Mouse (Mus musculus): ENCODE results near the gene Abhd4. TPM values are rescaled to one million over a fixed set of nuclear protein-coding genes. Genes with fewer than 3 reads are reported as not detected.
A peak's percentile ranks its signal among the peaks of the same experiment; 100 is the strongest.

Gene Abhd4
- polyA plus RNA-seq, 1 experiment from 2014 or later = 27.6 TPM

DNA sequence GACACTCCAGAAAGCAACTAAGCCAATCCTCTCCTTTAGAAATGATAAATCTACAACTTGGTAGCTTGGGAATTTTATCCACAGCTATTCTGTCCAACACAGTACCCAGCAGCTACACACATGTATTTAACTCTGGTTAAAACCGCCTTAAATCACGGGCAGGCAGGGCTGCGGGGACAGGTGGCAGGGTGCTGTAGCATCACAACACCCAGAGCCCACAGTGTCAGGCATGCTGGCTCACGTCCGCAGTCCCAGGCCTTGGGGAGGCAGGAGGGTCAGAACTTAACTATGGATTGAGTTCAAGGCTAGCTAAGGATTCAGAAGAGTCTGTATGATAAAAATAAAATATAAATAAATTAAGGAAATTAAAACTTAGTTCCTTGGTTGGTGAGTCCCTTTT, 17.1 kb upstream of the Abhd4 start:
- Histone ChIP-seq H3K9ac (ENCODE audit: low read depth, low read length) (no peak overlapping the region), H3K27me3 (replicated peaks; ENCODE audit: control insufficient read depth, insufficient read depth, low read length) (no peaks in the 10 kb centered on the region), H3K4me1 (replicated peaks; ENCODE audit: control insufficient read depth, insufficient read depth, low read length) (peaks cover 20% of the 10 kb centered on the region), H3K36me3 (ENCODE audit: control insufficient read depth, insufficient read depth, low read length) (peaks cover 22% of the 10 kb centered on the region), H3K4me2 (no peak overlapping the region), H3K27ac (ENCODE audit: low read depth, low read length) (no peak overlapping the region), H3K4me3 (ENCODE audit: low read depth, low read length) (no peak overlapping the region), H3K9me3 (ENCODE audit: control insufficient read depth, low read length) (no peaks in the 10 kb centered on the region)
- DNase-seq (ENCODE audit: low spot score) = no peak
- ATAC-seq (replicated peaks; ENCODE audit: low FRiP score) = no peak
- WGBS = 93% methylated on average over 5 of the region's 5 CpGs

DNA sequence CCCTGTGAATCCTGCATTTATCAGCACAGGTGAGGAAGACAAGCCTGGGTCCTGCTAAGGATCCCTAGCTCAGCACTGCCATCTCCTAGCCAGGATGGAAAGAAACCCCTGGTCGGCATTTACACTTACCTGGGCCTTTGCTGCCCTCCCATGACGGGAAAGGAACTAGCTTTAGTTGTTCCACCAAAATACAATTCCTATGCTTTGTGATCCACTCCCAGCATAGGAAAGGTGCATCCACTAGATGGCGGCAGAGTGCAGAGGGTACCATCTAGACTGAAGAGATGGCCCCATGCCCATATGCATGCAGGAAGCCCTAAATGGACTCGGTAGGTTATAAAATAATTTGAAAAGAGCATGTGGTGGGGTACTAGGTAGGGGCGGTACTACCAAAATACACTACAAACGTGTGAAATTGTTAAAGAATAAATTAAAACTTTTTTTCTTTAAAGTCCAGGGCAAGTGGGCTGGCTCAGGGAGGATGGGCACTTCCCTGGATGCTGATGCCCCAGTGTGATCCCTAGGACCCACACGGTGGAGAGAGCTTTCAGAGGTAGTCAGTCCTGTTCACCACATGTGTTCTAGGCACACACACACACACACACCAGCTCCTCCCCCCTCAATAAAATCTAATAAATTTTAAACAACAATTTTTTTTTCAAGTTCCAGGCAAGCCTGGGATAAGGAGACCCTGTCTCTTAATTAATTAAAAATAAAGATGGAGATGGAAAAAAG, 14.8 kb upstream of the Abhd4 start:
- peak; percentile 67 for DNase-seq (ENCODE audit: low spot score)
- H3K4me1 ChIP-seq (replicated peaks; ENCODE audit: control insufficient read depth, insufficient read depth, low read length) = 0 out of 2 replicates have a peak, but pooled peaks cover under 1% of the 10 kb centered on the region

DNA sequence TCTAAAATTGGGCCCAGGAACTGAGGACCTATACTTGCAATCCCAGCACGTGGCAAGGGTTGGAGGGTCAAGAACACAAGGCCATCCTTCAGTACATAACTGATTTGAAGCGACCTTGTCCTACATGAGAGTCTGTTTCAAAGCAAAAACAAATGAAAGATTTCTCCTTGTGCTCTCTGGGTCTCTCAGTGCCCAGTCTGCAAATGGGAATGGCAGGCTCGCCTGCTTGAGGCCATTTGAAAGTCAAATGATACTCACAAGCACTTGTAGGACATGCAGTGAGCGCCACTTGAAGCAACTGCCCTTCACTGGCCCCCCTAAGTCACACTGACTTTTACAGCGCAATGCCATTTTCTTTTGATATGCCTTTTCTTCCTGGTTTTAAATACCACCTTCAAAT, 13.4 kb upstream of the Abhd4 start:
- Histone ChIP-seq H3K9ac (ENCODE audit: low read depth, low read length) (no peak overlapping the region), H3K4me1 (replicated peaks; ENCODE audit: control insufficient read depth, insufficient read depth, low read length) (no peaks in the 10 kb centered on the region), H3K27me3 (replicated peaks; ENCODE audit: control insufficient read depth, insufficient read depth, low read length) (no peaks in the 10 kb centered on the region), H3K36me3 (ENCODE audit: control insufficient read depth, insufficient read depth, low read length) (peaks cover 30% of the 10 kb centered on the region), H3K9me3 (ENCODE audit: control insufficient read depth, low read length) (no peaks in the 10 kb centered on the region), H3K4me2 (no peak overlapping the region), H3K27ac (ENCODE audit: low read depth, low read length) (no peak overlapping the region), H3K4me3 (ENCODE audit: low read depth, low read length) (no peak overlapping the region)
- DNase-seq (ENCODE audit: low spot score) (no peak), ATAC-seq (replicated peaks; ENCODE audit: low FRiP score) (no peak)
- 86% methylated on average over 5 of the region's 5 CpGs for WGBS

More for the DNA sequence above, 14.8 kb upstream of the Abhd4 start:
- Histone ChIP-seq H3K27me3 (replicated peaks; ENCODE audit: control insufficient read depth, insufficient read depth, low read length) (no peaks in the 10 kb centered on the region), H3K9me3 (ENCODE audit: control insufficient read depth, low read length) (no peaks in the 10 kb centered on the region), H3K36me3 (ENCODE audit: control insufficient read depth, insufficient read depth, low read length) (peaks cover 34% of the 10 kb centered on the region), H3K27ac (ENCODE audit: low read depth, low read length) (no peak overlapping the region), H3K4me2 (no peak overlapping the region), H3K9ac (ENCODE audit: low read depth, low read length) (no peak overlapping the region), H3K4me3 (ENCODE audit: low read depth, low read length) (no peak overlapping the region)
- WGBS = 32% methylated on average over 7 of the region's 7 CpGs
- ATAC-seq (replicated peaks; ENCODE audit: low FRiP score) = 0 out of 2 replicates have a peak, but pooled peaks have one; percentile 55

GRCm38 (mm10) chr14:54244183-54244582, 9.8 kb upstream of the Abhd4 start:
- no peak overlapping the region for H3K27ac ChIP-seq (ENCODE audit: low read depth, low read length)
- no peak overlapping the region for H3K9ac ChIP-seq (ENCODE audit: low read depth, low read length)

DNA sequence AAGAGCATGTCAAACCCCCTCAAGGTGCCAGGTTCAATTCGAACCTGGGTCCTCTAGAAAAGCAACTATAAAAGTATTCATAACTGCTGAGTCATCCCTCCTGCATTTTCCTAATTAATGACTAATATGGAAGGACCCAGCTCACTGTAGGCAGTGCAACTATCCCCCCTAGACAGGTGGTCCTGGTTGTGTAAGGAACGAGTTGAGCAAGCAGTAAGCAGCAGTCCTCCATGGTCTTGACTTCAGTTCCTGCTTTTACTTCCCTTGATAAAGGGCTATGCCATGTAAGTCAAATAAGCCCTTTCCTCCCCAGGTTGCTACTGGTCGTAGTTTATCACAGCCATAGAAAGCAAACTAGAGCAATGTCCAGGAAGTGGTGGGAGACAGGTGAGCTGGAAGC, 7.8 kb upstream of the Abhd4 start:
- H3K4me2 ChIP-seq = no peak overlapping the region
- peaks cover 36% of the 10 kb centered on the region for H3K36me3 ChIP-seq (ENCODE audit: control insufficient read depth, insufficient read depth, low read length)
- 88% methylated on average over 3 of the region's 3 CpGs for WGBS
- DNase-seq (ENCODE audit: low spot score) (no peak), ATAC-seq (replicated peaks; ENCODE audit: low FRiP score) (no peak)
- peaks cover 6% of the 10 kb centered on the region for H3K4me1 ChIP-seq (replicated peaks; ENCODE audit: control insufficient read depth, insufficient read depth, low read length)
- H3K27me3 ChIP-seq (replicated peaks; ENCODE audit: control insufficient read depth, insufficient read depth, low read length) = no peaks in the 10 kb centered on the region
- no peak overlapping the region for H3K9ac ChIP-seq (ENCODE audit: low read depth, low read length)
- H3K4me3 ChIP-seq (ENCODE audit: low read depth, low read length) = no peak overlapping the region
- no peaks in the 10 kb centered on the region for H3K9me3 ChIP-seq (ENCODE audit: control insufficient read depth, low read length)
- no peak overlapping the region for H3K27ac ChIP-seq (ENCODE audit: low read depth, low read length)

More at GRCm38 (mm10) chr14:54244183-54244582, 9.8 kb upstream of the Abhd4 start:
- H3K27me3 ChIP-seq (replicated peaks; ENCODE audit: control insufficient read depth, insufficient read depth, low read length) = no peaks in the 10 kb centered on the region
- 70% methylated on average over 3 of the region's 3 CpGs for WGBS
- H3K9me3 ChIP-seq (ENCODE audit: control insufficient read depth, low read length) = no peaks in the 10 kb centered on the region
- peaks cover 40% of the 10 kb centered on the region for H3K36me3 ChIP-seq (ENCODE audit: control insufficient read depth, insufficient read depth, low read length)
- no peak overlapping the region for H3K4me2 ChIP-seq
- no peak for DNase-seq (ENCODE audit: low spot score)
- H3K4me1 ChIP-seq (replicated peaks; ENCODE audit: control insufficient read depth, insufficient read depth, low read length) = peaks cover 3% of the 10 kb centered on the region; the same call in 1 of the 2 replicates
- no peak for ATAC-seq (replicated peaks; ENCODE audit: low FRiP score)
- no peak overlapping the region for H3K4me3 ChIP-seq (ENCODE audit: low read depth, low read length)

- H3K4me2 ChIP-seq = no peak overlapping the region
- no peak overlapping the region for H3K27ac ChIP-seq (ENCODE audit: low read depth, low read length)
- no peaks in the 10 kb centered on the region for H3K27me3 ChIP-seq (replicated peaks; ENCODE audit: control insufficient read depth, insufficient read depth, low read length)
- WGBS = 71% methylated on average over 9 of the region's 9 CpGs
- no peak for ATAC-seq (replicated peaks; ENCODE audit: low FRiP score)
- H3K9me3 ChIP-seq (ENCODE audit: control insufficient read depth, low read length) = no peaks in the 10 kb centered on the region
- no peak for DNase-seq (ENCODE audit: low spot score)
- no peak overlapping the region for H3K9ac ChIP-seq (ENCODE audit: low read depth, low read length)
- H3K36me3 ChIP-seq (ENCODE audit: control insufficient read depth, insufficient read depth, low read length) = peaks cover 17% of the 10 kb centered on the region
- peaks cover 17% of the 10 kb centered on the region for H3K4me1 ChIP-seq (replicated peaks; ENCODE audit: control insufficient read depth, insufficient read depth, low read length)
- H3K4me3 ChIP-seq (ENCODE audit: low read depth, low read length) = no peak overlapping the region
These were observed 4.7 kb upstream of the Abhd4 start for GRCm38 (mm10) chr14:54249326-54249725.

DNA sequence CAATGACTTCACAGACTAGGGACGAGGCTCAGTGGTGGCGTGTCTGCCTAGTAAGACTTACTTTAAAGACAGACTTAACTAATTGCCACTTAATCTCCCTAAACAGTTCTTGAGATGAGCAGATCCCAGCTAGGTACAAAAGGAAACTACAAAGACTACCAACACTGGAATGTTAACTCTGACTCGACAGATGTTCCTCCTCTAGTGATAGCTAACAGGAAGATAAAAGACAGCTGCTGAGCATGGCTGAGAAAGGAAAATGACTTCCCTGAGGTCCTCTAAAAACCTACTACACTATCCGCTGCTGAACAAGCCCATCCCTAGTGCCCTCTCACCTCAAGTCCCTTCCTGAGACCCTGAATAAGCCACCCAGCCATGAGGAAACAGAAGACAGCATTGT, 3.9 kb upstream of the Abhd4 start:
- 66% methylated on average over 4 of the region's 4 CpGs for WGBS
- DNase-seq (ENCODE audit: low spot score) (no peak), ATAC-seq (replicated peaks; ENCODE audit: low FRiP score) (no peak)
- Histone ChIP-seq H3K4me3 (ENCODE audit: low read depth, low read length) (no peak overlapping the region), H3K27ac (ENCODE audit: low read depth, low read length) (no peak overlapping the region), H3K4me1 (replicated peaks; ENCODE audit: control insufficient read depth, insufficient read depth, low read length) (peaks cover 17% of the 10 kb centered on the region), H3K27me3 (replicated peaks; ENCODE audit: control insufficient read depth, insufficient read depth, low read length) (no peaks in the 10 kb centered on the region), H3K36me3 (ENCODE audit: control insufficient read depth, insufficient read depth, low read length) (peaks cover 14% of the 10 kb centered on the region), H3K4me2 (no peak overlapping the region), H3K9ac (ENCODE audit: low read depth, low read length) (no peak overlapping the region), H3K9me3 (ENCODE audit: control insufficient read depth, low read length) (no peaks in the 10 kb centered on the region)

DNA sequence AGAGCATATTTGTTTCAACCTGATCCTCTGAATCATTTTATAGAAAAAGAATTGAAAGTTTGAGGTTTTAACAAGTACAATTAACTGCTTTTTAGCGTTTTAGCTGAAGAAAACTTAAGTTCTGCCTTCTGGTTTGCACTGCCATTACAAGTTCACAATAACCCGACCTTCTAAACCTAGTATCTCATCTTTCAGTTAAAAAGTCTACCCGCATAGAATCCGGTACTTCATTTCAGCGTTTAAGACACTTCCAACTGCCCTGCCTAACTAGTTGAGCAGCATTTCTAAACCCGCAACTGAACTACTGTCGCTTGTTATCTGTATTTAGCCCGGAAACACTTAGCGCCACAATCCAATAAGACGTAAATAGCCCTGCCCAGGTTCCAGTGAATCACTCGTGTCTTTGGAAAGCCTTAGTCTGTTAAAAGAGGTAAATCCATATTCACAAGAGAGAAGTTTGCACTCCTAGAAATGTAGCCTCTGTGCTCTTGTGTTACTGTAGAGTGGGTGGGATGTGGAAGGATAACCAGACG, 748 bp downstream of the Abhd4 start:
- H3K9me3 ChIP-seq (ENCODE audit: control insufficient read depth, low read length) = no peaks in the 10 kb centered on the region
- H3K4me1 ChIP-seq (replicated peaks; ENCODE audit: control insufficient read depth, insufficient read depth, low read length) = peaks cover 25% of the 10 kb centered on the region
- ATAC-seq (replicated peaks; ENCODE audit: low FRiP score) (no peak), DNase-seq (ENCODE audit: low spot score) (no peak)
- no peaks in the 10 kb centered on the region for H3K36me3 ChIP-seq (ENCODE audit: control insufficient read depth, insufficient read depth, low read length)
- H3K27ac ChIP-seq (ENCODE audit: low read depth, low read length) = no peak overlapping the region; the same call in 1 of the 2 replicates
- 52% methylated on average over 12 of the region's 12 CpGs for WGBS
- peak overlapping the region; percentile 83 for H3K4me2 ChIP-seq
- peak overlapping the region; percentile 90 for H3K4me3 ChIP-seq (ENCODE audit: low read depth, low read length)
- no peaks in the 10 kb centered on the region for H3K27me3 ChIP-seq (replicated peaks; ENCODE audit: control insufficient read depth, insufficient read depth, low read length)
- peak overlapping the region; percentile 83; the same call in 1 of the 2 replicates for H3K9ac ChIP-seq (ENCODE audit: low read depth, low read length)

Data from liver, embryonic 11.5 days (tissue).